Mouse (Mus musculus) kidney, embryonic 14.5 days (tissue): ENCODE measurements around the gene Ptges2. TPM values are rescaled to one million over a fixed set of nuclear protein-coding genes. Genes with fewer than 3 reads are reported as not detected.
A peak's percentile ranks its signal among the peaks of the same experiment; 100 is the strongest.

Source experiments
- ATAC-seq: fragments of 200-750 bp; cut with Nextera tagmentation; 2 replicates; pipeline ENCODE4 v1.8.0; 2017; ENCODE audit warnings: moderate number of reproducible peaks, mild to moderate bottlenecking, moderate TSS enrichment, moderate library complexity; ENCODE audit not compliant: low FRiP score, low TSS enrichment
- H3K27ac ChIP-seq: fragments of 300-500 bp; sonication (generic); 2 replicates; pipeline ENCODE4 v1.5.1; 2014; ENCODE audit warnings: low read depth, mild to moderate bottlenecking, low read length, moderate library complexity, mixed read lengths
- H3K27me3 ChIP-seq: fragments of 300-500 bp; sonication (generic); 2 replicates; pipeline ENCODE4 v1.6.1; 2014; ENCODE audit warnings: mild to moderate bottlenecking, low read length; ENCODE audit not compliant: control insufficient read depth, insufficient read depth
- H3K36me3 ChIP-seq: fragments of 300-500 bp; sonication (generic); 2 replicates; pipeline ENCODE4 v1.6.1; 2014; ENCODE audit warnings: low read length, mixed read lengths; ENCODE audit not compliant: control insufficient read depth, insufficient read depth
- H3K4me1 ChIP-seq: fragments of 300-500 bp; sonication (generic); 2 replicates; pipeline ENCODE4 v1.6.1; 2014; ENCODE audit warnings: low read length, mixed read lengths; ENCODE audit not compliant: control insufficient read depth, insufficient read depth
- H3K4me2 ChIP-seq: fragments of 300-500 bp; sonication (generic); replicated peaks from 2 replicates; pipeline ENCODE4 v1.6.1; 2014; ENCODE audit warnings: low read depth, mild to moderate bottlenecking, low read length
- H3K4me3 ChIP-seq: fragments of 300-500 bp; sonication (generic); 2 replicates; pipeline ENCODE4 v1.5.1; 2014; ENCODE audit warnings: mild to moderate bottlenecking, low read length
- H3K9ac ChIP-seq: fragments of 300-500 bp; sonication (generic); 2 replicates; pipeline ENCODE4 v1.6.1; 2014; ENCODE audit warnings: low read depth, mild to moderate bottlenecking, low read length, moderate library complexity
- H3K9me3 ChIP-seq: fragments of 300-500 bp; sonication (generic); 2 replicates; pipeline ENCODE4 v1.6.1; 2016; ENCODE audit warnings: low read length; ENCODE audit not compliant: control insufficient read depth
- whole genome bisulfite sequencing: fragments of 180-500 bp; shearing (Covaris S2); extraction: QIAGEN DNeasy Blood & Tissue Kit; methylation state at CpG from one replicate; pipeline ENCODE4 v1.1.7; 2014; 5-methylcytosine and 5-hydroxymethylcytosine counted together
- polyA plus RNA-seq: library from polyadenylated mRNA; unstranded; fragments of >200 nt; fragmentation: Nextera tagmentation; extraction: Ambion mirVana; gene quantifications from 2 replicates; pipeline ENCODE4 v1.2.1, GENCODE M21; 2014

Ptges2 gene
- polyA plus RNA-seq, 1 experiment from 2014 or later: 32.2 TPM

GRCm38 (mm10) chr2:32396695-32397094, 999 bp downstream of the Ptges2 start:
- Histone ChIP-seq H3K27ac (peak overlapping the region; percentile 93; the same call in 1 of the 2 replicates), H3K36me3 (peaks cover 12% of the 10 kb centered on the region), H3K9ac (peak overlapping the region; percentile 69), H3K9me3 (no peaks in the 10 kb centered on the region; the same call in 1 of the 2 replicates), H3K27me3 (no peaks in the 10 kb centered on the region), H3K4me2 (peak overlapping the region; percentile 70), H3K4me3 (peak overlapping the region; percentile 74), H3K4me1 (peaks cover 9% of the 10 kb centered on the region)
- WGBS: 0% methylated on average over 15 of the region's 15 CpGs
- no peak for ATAC-seq

- H3K4me3 ChIP-seq: no peak overlapping the region
- peaks cover 23% of the 10 kb centered on the region for H3K36me3 ChIP-seq
- H3K4me2 ChIP-seq: no peak overlapping the region
- no peaks in the 10 kb centered on the region for H3K27me3 ChIP-seq
- H3K9me3 ChIP-seq: no peaks in the 10 kb centered on the region
- no peak overlapping the region for H3K9ac ChIP-seq
- ATAC-seq: peak; percentile 36; the same call in 1 of the 2 replicates
- H3K4me1 ChIP-seq: 0 out of 2 replicates have a peak, but pooled peaks cover 7% of the 10 kb centered on the region
- no peak overlapping the region for H3K27ac ChIP-seq
- WGBS: 18% methylated on average over 2 of the region's 2 CpGs
Measured at GRCm38 (mm10) chr2:32404663-32405062, 9.0 kb downstream of the Ptges2 start.

GRCm38 (mm10) chr2:32407144-32407824, 11.6 kb downstream of the Ptges2 start:
- H3K9ac ChIP-seq: no peak overlapping the region
- 0 out of 2 replicates have a peak, but pooled peaks cover 7% of the 10 kb centered on the region for H3K4me1 ChIP-seq
- H3K36me3 ChIP-seq: peaks cover 6% of the 10 kb centered on the region; the same call in 1 of the 2 replicates
- no peak overlapping the region for H3K27ac ChIP-seq
- H3K9me3 ChIP-seq: no peaks in the 10 kb centered on the region
- no peak overlapping the region for H3K4me3 ChIP-seq
- ATAC-seq: no peak
- WGBS: 86% methylated on average over 7 of the region's 7 CpGs
- H3K27me3 ChIP-seq: no peaks in the 10 kb centered on the region
- H3K4me2 ChIP-seq: no peak overlapping the region

- H3K36me3 ChIP-seq: no peaks in the 10 kb centered on the region
- peak overlapping the region; percentile 30; the same call in 1 of the 2 replicates for H3K27ac ChIP-seq
- H3K4me1 ChIP-seq: 0 out of 2 replicates have a peak, but pooled peaks cover 7% of the 10 kb centered on the region
- no peak overlapping the region; the same call in 1 of the 2 replicates for H3K4me2 ChIP-seq
- no peak overlapping the region for H3K4me3 ChIP-seq
- ATAC-seq: 0 out of 2 replicates have a peak, but pooled peaks have one; percentile 38
- no peaks in the 10 kb centered on the region for H3K27me3 ChIP-seq
- no peaks in the 10 kb centered on the region for H3K9me3 ChIP-seq
- H3K9ac ChIP-seq: no peak overlapping the region
- WGBS: 59% methylated on average over 25 of the region's 25 CpGs
Measured at GRCm38 (mm10) chr2:32408429-32409424, 13.0 kb downstream of the Ptges2 start.

- H3K4me1 ChIP-seq: 0 out of 2 replicates have a peak, but pooled peaks cover 7% of the 10 kb centered on the region
- H3K9me3 ChIP-seq: no peaks in the 10 kb centered on the region
- H3K27me3 ChIP-seq: no peaks in the 10 kb centered on the region
- no peak overlapping the region for H3K4me3 ChIP-seq
- WGBS: 76% methylated on average over 7 of the region's 7 CpGs
- H3K27ac ChIP-seq: no peak overlapping the region
- ATAC-seq: no peak
- H3K4me2 ChIP-seq: no peak overlapping the region
- no peak overlapping the region for H3K9ac ChIP-seq
- H3K36me3 ChIP-seq: peaks cover 24% of the 10 kb centered on the region
Measured at GRCm38 (mm10) chr2:32411407-32411806, 15.7 kb downstream of the Ptges2 start.

GRCm38 (mm10) chr2:32412742-32413531, 17.2 kb downstream of the Ptges2 start:
- no peak for ATAC-seq
- no peak overlapping the region for H3K4me2 ChIP-seq
- H3K27ac ChIP-seq: no peak overlapping the region
- no peak overlapping the region for H3K9ac ChIP-seq
- 89% methylated on average over 6 of the region's 6 CpGs for WGBS
- peaks cover 39% of the 10 kb centered on the region for H3K36me3 ChIP-seq
- H3K27me3 ChIP-seq: no peaks in the 10 kb centered on the region
- H3K9me3 ChIP-seq: no peaks in the 10 kb centered on the region
- H3K4me3 ChIP-seq: no peak overlapping the region
- 0 out of 2 replicates have a peak, but pooled peaks cover 7% of the 10 kb centered on the region for H3K4me1 ChIP-seq

- Histone ChIP-seq H3K27me3 (no peaks in the 10 kb centered on the region), H3K4me1 (peaks cover 3% of the 10 kb centered on the region), H3K4me2 (no peak overlapping the region), H3K9ac (no peak overlapping the region; the same call in 1 of the 2 replicates), H3K4me3 (no peak overlapping the region), H3K9me3 (no peaks in the 10 kb centered on the region), H3K36me3 (peaks cover 49% of the 10 kb centered on the region), H3K27ac (no peak overlapping the region)
- ATAC-seq: no peak
- WGBS: 34% methylated on average over 5 of the region's 5 CpGs
Measured at GRCm38 (mm10) chr2:32413936-32414335, 18.2 kb downstream of the Ptges2 start.

- Histone ChIP-seq H3K4me2 (no peak overlapping the region), H3K4me1 (peaks cover 8% of the 10 kb centered on the region), H3K4me3 (no peak overlapping the region), H3K27ac (no peak overlapping the region), H3K9me3 (no peaks in the 10 kb centered on the region), H3K27me3 (no peaks in the 10 kb centered on the region), H3K36me3 (peaks cover 67% of the 10 kb centered on the region), H3K9ac (no peak overlapping the region)
- 96% methylated on average over 12 of the region's 12 CpGs for WGBS
- no peak for ATAC-seq
Measured at GRCm38 (mm10) chr2:32415801-32416200, 20.1 kb downstream of the Ptges2 start.
